Mouse (Mus musculus): ENCODE data around the gene Actr3. TPM values are rescaled to one million over a fixed set of nuclear protein-coding genes. Genes with fewer than 3 reads are reported as not detected.

Actr3 gene
- polyA plus RNA-seq (2014; fragmentation: Nextera tagmentation; extraction: Ambion mirVana): 210 and 274 TPM in 2 replicates

DNA sequence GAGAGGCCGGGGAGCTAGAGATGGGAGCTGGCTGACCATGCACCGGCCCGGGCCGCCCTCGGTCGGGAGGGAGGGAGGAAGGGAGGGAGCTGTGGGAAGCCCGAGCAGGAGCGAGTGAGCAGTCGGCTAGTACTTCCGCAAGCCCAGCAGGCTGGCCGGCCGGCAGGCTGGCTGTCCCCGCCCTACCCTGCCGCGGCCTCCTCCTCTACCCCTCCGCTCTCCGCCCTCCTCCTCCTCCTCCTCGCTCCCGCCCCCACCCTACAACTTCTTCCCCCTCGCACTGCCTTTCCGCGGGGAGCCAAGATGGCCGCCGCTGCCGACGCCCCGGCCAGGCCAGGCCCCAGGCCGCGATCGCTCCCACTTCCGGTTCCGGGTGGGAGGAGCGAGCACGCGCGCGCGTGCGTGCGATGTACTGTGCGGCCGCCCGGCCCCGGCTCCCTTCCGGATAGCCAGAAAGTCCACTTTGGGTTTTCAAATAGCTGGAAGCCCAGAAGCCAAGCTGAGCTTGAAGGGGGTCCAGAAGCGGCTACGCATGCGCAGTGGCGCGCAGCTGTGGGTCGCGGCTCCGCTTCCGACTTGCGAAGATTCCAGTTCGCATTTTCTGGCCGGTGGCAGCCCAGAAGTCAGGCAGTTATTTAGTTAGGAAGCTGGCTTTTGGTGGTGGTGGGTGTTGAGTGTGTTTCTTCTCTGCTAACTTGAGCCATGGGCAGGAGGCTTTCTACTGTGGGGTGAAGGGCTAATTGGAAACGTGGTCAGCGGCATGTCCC, at the start of gene Actr3:
TSS of gene Actr3 (minus strand) at position 359 of the 767 bp plus-strand sequence.
- H3K9ac ChIP-seq (replicated peaks; ENCODE audit: low read length): peak within 1 kb of the TSS; percentile 88
- WGBS: under 1% methylated on average over 50 of the region's 59 CpGs

DNA sequence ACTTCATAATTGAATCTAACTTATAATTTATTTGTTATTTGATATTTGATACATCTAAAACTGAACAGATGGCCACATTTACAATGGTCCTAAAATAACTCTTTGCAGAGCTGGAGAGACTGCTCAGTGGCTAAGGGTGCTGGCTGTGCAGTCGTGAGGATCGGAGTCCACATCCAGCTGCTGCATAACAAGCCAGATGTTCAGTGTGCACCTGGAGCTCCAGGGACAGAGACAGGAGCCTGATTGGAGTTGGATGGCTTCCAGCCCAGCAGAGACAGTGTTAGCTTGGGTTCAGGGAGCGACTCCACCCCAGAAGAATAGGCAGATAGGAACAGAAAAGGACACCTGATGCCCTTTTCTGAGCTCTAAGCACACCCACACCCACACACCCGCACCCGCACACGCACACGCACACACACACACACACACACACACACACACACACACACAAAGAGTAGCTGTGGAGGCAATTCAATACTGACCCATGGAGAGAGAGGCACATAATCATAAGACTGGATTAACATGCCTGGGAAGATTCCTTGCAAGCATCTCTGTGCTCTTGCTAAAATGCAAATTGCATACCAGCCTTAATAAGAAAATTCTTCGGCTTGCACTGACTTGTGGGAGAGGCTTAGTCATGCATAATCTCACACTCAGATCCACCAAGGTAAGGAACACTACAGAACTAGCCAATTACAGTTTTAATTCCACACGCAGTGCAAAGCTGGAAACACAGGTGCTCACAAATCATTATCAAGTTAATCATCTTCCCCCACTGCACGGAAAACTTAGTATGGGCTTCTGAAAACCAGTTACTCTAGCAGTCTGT, 47.1 kb upstream of the Actr3 start:
- Histone ChIP-seq H3K4me2 (ENCODE audit: low read length) (no peak overlapping the region), H3K9me3 (ENCODE audit: control insufficient read depth, low read length) (no peaks in the 10 kb centered on the region), H3K27ac (replicated peaks; ENCODE audit: low read depth, low read length) (no peak overlapping the region), H3K4me1 (ENCODE audit: control insufficient read depth, insufficient read depth, low read length) (no peaks in the 10 kb centered on the region), H3K9ac (replicated peaks; ENCODE audit: low read length) (no peak overlapping the region), H3K27me3 (ENCODE audit: control insufficient read depth, insufficient read depth, low read length) (no peaks in the 10 kb centered on the region), H3K4me3 (replicated peaks; ENCODE audit: low read depth, low read length) (no peak overlapping the region), H3K36me3 (ENCODE audit: control insufficient read depth, insufficient read depth, low read length) (no peaks in the 10 kb centered on the region)
- DNase-seq (peak; percentile 25), ATAC-seq (ENCODE audit: low FRiP score, low TSS enrichment) (no peak)
- 75% methylated on average over 10 of the region's 10 CpGs for WGBS

More for the DNA sequence above, at the start of gene Actr3:
- ATAC-seq (ENCODE audit: low FRiP score, low TSS enrichment): peak; percentile 96
- peak; percentile 100 for DNase-seq
- H3K4me1 ChIP-seq (ENCODE audit: control insufficient read depth, insufficient read depth, low read length): peaks cover 23% of the 10 kb centered on the region
- H3K36me3 ChIP-seq (ENCODE audit: control insufficient read depth, insufficient read depth, low read length): no peaks in the 10 kb centered on the region
- H3K4me2 ChIP-seq (ENCODE audit: low read length): peak within 1 kb of the TSS; percentile 69
- H3K27ac ChIP-seq (replicated peaks; ENCODE audit: low read depth, low read length): peak within 1 kb of the TSS; percentile 95
- H3K9me3 ChIP-seq (ENCODE audit: control insufficient read depth, low read length): no peaks in the 10 kb centered on the region
- H3K27me3 ChIP-seq (ENCODE audit: control insufficient read depth, insufficient read depth, low read length): no peaks in the 10 kb centered on the region
- peak within 1 kb of the TSS; percentile 79 for H3K4me3 ChIP-seq (replicated peaks; ENCODE audit: low read depth, low read length)

DNA sequence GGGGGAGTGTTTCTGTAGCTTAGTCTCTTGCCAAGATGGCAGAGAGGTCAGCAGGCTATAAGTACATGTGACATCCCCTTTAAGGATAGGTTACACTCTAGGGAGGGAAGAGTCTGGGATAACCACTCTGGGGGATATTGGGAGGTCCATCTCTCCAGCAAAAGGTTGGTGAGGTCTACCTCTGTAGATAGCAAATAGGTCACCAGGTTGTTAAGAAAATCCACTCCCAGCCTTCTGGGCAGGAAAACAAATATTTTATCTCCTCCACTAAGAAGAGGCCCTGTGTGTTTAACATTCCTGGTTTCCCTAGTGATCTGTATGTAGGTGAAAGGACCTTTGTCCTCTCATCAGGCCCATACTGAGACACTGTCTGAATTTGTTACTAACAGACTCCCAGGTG, 46.3 kb upstream of the Actr3 start:
- no peak overlapping the region for H3K4me3 ChIP-seq (replicated peaks; ENCODE audit: low read depth, low read length)
- H3K9ac ChIP-seq (replicated peaks; ENCODE audit: low read length): no peak overlapping the region
- H3K4me2 ChIP-seq (ENCODE audit: low read length): no peak overlapping the region

GRCm38 (mm10) chr1:125478588-125478987, 43.1 kb upstream of the Actr3 start:
- Histone ChIP-seq H3K9ac (replicated peaks; ENCODE audit: low read length) (no peak overlapping the region), H3K36me3 (ENCODE audit: control insufficient read depth, insufficient read depth, low read length) (no peaks in the 10 kb centered on the region), H3K27ac (replicated peaks; ENCODE audit: low read depth, low read length) (no peak overlapping the region), H3K4me1 (ENCODE audit: control insufficient read depth, insufficient read depth, low read length) (no peaks in the 10 kb centered on the region), H3K27me3 (ENCODE audit: control insufficient read depth, insufficient read depth, low read length) (no peaks in the 10 kb centered on the region), H3K4me3 (replicated peaks; ENCODE audit: low read depth, low read length) (no peak overlapping the region), H3K9me3 (ENCODE audit: control insufficient read depth, low read length) (no peaks in the 10 kb centered on the region), H3K4me2 (ENCODE audit: low read length) (no peak overlapping the region)
- WGBS: 90% methylated on average over 6 of the region's 6 CpGs
- DNase-seq (no peak), ATAC-seq (ENCODE audit: low FRiP score, low TSS enrichment) (no peak)

More for the DNA sequence above, 46.3 kb upstream of the Actr3 start:
- Histone ChIP-seq H3K27me3 (ENCODE audit: control insufficient read depth, insufficient read depth, low read length) (no peaks in the 10 kb centered on the region), H3K36me3 (ENCODE audit: control insufficient read depth, insufficient read depth, low read length) (no peaks in the 10 kb centered on the region), H3K27ac (replicated peaks; ENCODE audit: low read depth, low read length) (no peak overlapping the region), H3K4me1 (ENCODE audit: control insufficient read depth, insufficient read depth, low read length) (no peaks in the 10 kb centered on the region), H3K9me3 (ENCODE audit: control insufficient read depth, low read length) (no peaks in the 10 kb centered on the region)
- DNase-seq (no peak), ATAC-seq (ENCODE audit: low FRiP score, low TSS enrichment) (no peak)

DNA sequence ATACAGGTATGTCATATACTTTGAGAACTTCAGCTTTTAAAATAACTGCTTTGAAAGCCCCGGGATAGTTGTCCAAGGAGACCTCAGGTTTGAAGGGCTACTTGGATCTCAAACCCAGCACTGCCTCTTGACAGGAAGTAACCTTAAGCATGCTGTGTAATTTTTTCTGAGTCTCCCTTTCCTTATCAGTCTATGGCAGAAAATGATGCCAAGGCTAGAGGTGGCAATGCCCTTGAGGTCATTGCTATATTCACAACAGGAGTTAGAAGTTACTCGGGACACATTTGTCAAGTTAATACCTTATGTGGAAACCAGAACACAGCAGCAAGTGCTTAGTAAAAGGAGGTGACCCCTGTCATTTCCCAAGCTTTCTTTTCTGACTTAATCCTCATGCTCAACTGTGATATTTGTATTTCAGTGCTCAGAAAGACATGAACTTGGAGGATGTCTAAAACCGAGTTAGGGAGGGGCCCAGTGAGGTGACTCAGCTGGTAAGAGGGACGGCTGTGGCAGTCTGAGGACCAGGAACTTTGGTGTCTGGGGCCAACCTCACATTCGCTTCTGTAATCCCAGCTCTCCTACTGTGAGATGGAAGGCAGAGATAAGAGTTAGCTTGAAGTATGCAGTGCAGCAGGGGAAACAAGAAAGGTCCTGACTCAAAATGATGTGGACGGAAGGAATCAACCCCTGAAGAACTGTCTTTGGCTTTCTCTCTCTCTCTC, 40.6 kb upstream of the Actr3 start:
- Histone ChIP-seq H3K27me3 (ENCODE audit: control insufficient read depth, insufficient read depth, low read length) (no peaks in the 10 kb centered on the region), H3K4me1 (ENCODE audit: control insufficient read depth, insufficient read depth, low read length) (no peaks in the 10 kb centered on the region), H3K9me3 (ENCODE audit: control insufficient read depth, low read length) (no peaks in the 10 kb centered on the region), H3K4me3 (replicated peaks; ENCODE audit: low read depth, low read length) (no peak overlapping the region), H3K36me3 (ENCODE audit: control insufficient read depth, insufficient read depth, low read length) (no peaks in the 10 kb centered on the region), H3K27ac (replicated peaks; ENCODE audit: low read depth, low read length) (no peak overlapping the region), H3K9ac (replicated peaks; ENCODE audit: low read length) (no peak overlapping the region), H3K4me2 (ENCODE audit: low read length) (no peak overlapping the region)
- ATAC-seq (ENCODE audit: low FRiP score, low TSS enrichment) (no peak), DNase-seq (no peak)
- WGBS: 78% methylated on average over 6 of the region's 6 CpGs

DNA sequence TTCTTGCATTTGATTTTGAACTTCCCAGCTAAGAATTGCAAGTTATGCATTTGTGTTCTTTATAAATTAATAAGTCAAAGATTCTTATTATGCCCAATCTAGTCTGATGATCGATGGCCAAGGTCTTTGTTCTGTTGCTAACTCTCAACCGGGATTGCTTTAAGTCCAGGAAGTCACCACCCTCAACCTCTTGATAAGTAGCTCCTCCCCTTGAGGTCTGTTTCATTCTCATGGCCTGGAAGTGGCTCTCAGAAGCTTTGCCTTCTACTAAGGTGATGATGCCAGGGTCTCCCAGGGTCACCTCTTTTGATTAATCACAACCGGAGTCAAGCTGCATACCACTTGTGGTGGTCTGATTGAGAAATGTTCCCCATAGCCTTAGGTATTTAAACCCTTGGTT, 38.3 kb upstream of the Actr3 start:
- no peak overlapping the region for H3K4me3 ChIP-seq (replicated peaks; ENCODE audit: low read depth, low read length)
- no peaks in the 10 kb centered on the region for H3K36me3 ChIP-seq (ENCODE audit: control insufficient read depth, insufficient read depth, low read length)
- no peak overlapping the region for H3K27ac ChIP-seq (replicated peaks; ENCODE audit: low read depth, low read length)
- WGBS: 93% methylated on average over 3 of the region's 3 CpGs
- no peak overlapping the region for H3K9ac ChIP-seq (replicated peaks; ENCODE audit: low read length)
- DNase-seq (no peak), ATAC-seq (ENCODE audit: low FRiP score, low TSS enrichment) (no peak)
- no peak overlapping the region for H3K4me2 ChIP-seq (ENCODE audit: low read length)
- H3K9me3 ChIP-seq (ENCODE audit: control insufficient read depth, low read length): no peaks in the 10 kb centered on the region
- no peaks in the 10 kb centered on the region for H3K4me1 ChIP-seq (ENCODE audit: control insufficient read depth, insufficient read depth, low read length)
- H3K27me3 ChIP-seq (ENCODE audit: control insufficient read depth, insufficient read depth, low read length): no peaks in the 10 kb centered on the region

DNA sequence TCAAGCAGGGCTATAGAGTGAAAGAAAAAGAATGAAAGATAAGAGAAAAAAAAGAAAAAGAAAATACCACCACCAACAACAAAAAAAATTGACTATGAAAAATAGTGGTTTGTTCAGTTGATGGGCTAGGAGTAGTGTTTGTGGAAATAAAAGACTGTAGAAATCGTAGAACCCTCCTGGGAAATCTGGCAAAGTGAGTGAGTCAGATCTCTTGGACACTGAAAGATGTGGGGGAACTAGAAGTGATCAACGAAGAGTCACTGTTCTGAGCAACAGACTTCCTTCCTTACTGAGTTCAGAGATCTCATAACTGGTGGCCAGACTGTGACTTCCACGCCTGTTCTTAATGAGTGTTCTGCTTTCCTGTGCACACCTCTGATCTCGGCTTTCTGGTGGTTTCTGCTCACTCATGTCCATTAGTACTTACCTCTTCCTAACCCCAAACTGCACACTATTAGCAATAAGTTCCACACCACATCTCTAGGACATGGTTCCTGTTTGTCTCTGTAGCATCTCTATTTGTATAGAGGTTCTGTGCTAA, 37.7 kb upstream of the Actr3 start:
- H3K4me3 ChIP-seq (replicated peaks; ENCODE audit: low read depth, low read length): no peak overlapping the region
- H3K36me3 ChIP-seq (ENCODE audit: control insufficient read depth, insufficient read depth, low read length): no peaks in the 10 kb centered on the region
- ATAC-seq (ENCODE audit: low FRiP score, low TSS enrichment): no peak
- H3K4me2 ChIP-seq (ENCODE audit: low read length): no peak overlapping the region
- H3K9ac ChIP-seq (replicated peaks; ENCODE audit: low read length): no peak overlapping the region
- H3K9me3 ChIP-seq (ENCODE audit: control insufficient read depth, low read length): no peaks in the 10 kb centered on the region
- no peaks in the 10 kb centered on the region for H3K27me3 ChIP-seq (ENCODE audit: control insufficient read depth, insufficient read depth, low read length)
- DNase-seq: no peak
- H3K27ac ChIP-seq (replicated peaks; ENCODE audit: low read depth, low read length): no peak overlapping the region
- H3K4me1 ChIP-seq (ENCODE audit: control insufficient read depth, insufficient read depth, low read length): no peaks in the 10 kb centered on the region
- 79% methylated on average over 4 of the region's 4 CpGs for WGBS

- H3K36me3 ChIP-seq (ENCODE audit: control insufficient read depth, insufficient read depth, low read length): no peaks in the 10 kb centered on the region
- no peak overlapping the region for H3K27ac ChIP-seq (replicated peaks; ENCODE audit: low read depth, low read length)
- 88% methylated on average over 4 of the region's 4 CpGs for WGBS
- no peak overlapping the region for H3K4me3 ChIP-seq (replicated peaks; ENCODE audit: low read depth, low read length)
- no peaks in the 10 kb centered on the region for H3K4me1 ChIP-seq (ENCODE audit: control insufficient read depth, insufficient read depth, low read length)
- H3K4me2 ChIP-seq (ENCODE audit: low read length): no peak overlapping the region
- H3K9ac ChIP-seq (replicated peaks; ENCODE audit: low read length): no peak overlapping the region
- no peaks in the 10 kb centered on the region for H3K9me3 ChIP-seq (ENCODE audit: control insufficient read depth, low read length)
- ATAC-seq (ENCODE audit: low FRiP score, low TSS enrichment) (no peak), DNase-seq (no peak)
- no peaks in the 10 kb centered on the region for H3K27me3 ChIP-seq (ENCODE audit: control insufficient read depth, insufficient read depth, low read length)
Measured at GRCm38 (mm10) chr1:125470805-125471648, 35.5 kb upstream of the Actr3 start.

Data from midbrain, embryonic 14.5 days (tissue).